Mouse (Mus musculus) small intestine, adult 2 months (tissue): Measurements from ENCODE around the gene Lmx1a. TPM values are rescaled to one million over a fixed set of nuclear protein-coding genes. Genes with fewer than 3 reads are reported as not detected.

Experiments
- H3K27ac ChIP-seq: fragments of 200-500 bp; 2 replicates; pipeline ENCODE4 v1.5.1; 2012; ENCODE audit warnings: low read depth, low read length, control low read depth, inconsistent platforms; ENCODE audit not compliant: insufficient read depth
- H3K27me3 ChIP-seq: fragments of 200-500 bp; 2 replicates; pipeline ENCODE4 v1.6.1; 2012; ENCODE audit warnings: mild to moderate bottlenecking, moderate library complexity, low read length, inconsistent platforms; ENCODE audit not compliant: control insufficient read depth, insufficient read depth
- H3K36me3 ChIP-seq: fragments of 200-500 bp; 2 replicates; pipeline ENCODE4 v1.6.1; 2012; ENCODE audit warnings: mild to moderate bottlenecking, low read length, control low read depth, inconsistent platforms; ENCODE audit not compliant: control insufficient read depth, insufficient read depth
- H3K4me1 ChIP-seq: fragments of 200-500 bp; 2 replicates; pipeline ENCODE4 v1.6.1; 2012; ENCODE audit warnings: low read length, inconsistent platforms, mixed read lengths; ENCODE audit not compliant: control insufficient read depth, insufficient read depth, insufficient read length
- H3K4me3 ChIP-seq: fragments of 200-500 bp; 2 replicates; pipeline ENCODE4 v1.5.1; 2012; ENCODE audit warnings: low read depth, mild to moderate bottlenecking, control low read depth, inconsistent platforms, low read length, moderate library complexity
- CTCF ChIP-seq: fragments of 200-500 bp; IDR thresholded peaks from 2 replicates; pipeline ENCODE4 v1.5.1; 2012; ENCODE audit warnings: low read depth, mild to moderate bottlenecking, control low read depth, inconsistent platforms, low read length, moderate library complexity, mixed read lengths; ENCODE audit not compliant: insufficient replicate concordance, insufficient read length; ENCODE audit errors: extremely low read depth
- POLR2A ChIP-seq: fragments of 200-500 bp; IDR thresholded peaks from 2 replicates; pipeline ENCODE4 v1.6.1; 2012; ENCODE audit warnings: low read depth, mild to moderate bottlenecking, control low read depth, inconsistent platforms, low read length, moderate library complexity
- WGBS: fragments of 180-500 bp; shearing (Covaris S2); methylation state at CpG from one replicate; pipeline ENCODE4 v1.1.7; 2018; 5-methylcytosine and 5-hydroxymethylcytosine counted together
- polyA plus RNA-seq: library from polyadenylated mRNA; depleted of rRNA; stranded (reverse); fragments of >200 nt; gene quantifications from 2 replicates; pipeline ENCODE4 v1.2.3, GENCODE M21; 2012

Lmx1a gene
- polyA plus RNA-seq, 1 experiment, result 0.35 TPM

- H3K27ac ChIP-seq, result no peak overlapping the region
- no peaks in the 10 kb centered on the region for H3K4me1 ChIP-seq
- H3K4me3 ChIP-seq, result no peak overlapping the region
- TF ChIP-seq CTCF, result no peak
- TF ChIP-seq POLR2A, result no peak
- 21% methylated on average over 1 of the region's 1 CpGs for WGBS
- H3K36me3 ChIP-seq, result no peaks in the 10 kb centered on the region
- H3K27me3 ChIP-seq, result no peaks in the 10 kb centered on the region
Observed at GRCm38 (mm10) chr1:167821125-167821524, 132.1 kb downstream of the Lmx1a start.

DNA sequence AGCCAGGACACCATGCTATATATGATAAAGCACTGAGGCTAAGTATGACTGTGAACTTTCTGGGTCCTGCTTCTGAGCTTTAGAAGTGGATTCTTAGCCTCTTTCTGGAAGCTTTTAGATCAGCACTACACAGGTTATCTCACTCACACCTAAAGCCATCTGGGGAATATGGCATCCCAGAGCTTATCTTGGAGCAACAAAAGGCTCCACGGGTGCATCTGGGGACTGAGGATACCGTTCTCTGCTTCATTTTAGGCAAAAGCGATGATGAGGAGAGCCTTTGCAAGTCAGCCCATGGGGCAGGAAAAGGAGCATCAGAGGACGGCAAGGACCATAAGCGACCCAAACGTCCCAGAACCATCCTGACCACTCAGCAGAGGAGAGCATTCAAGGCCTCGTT is 141.3 kb downstream of the Lmx1a start:
- no peak overlapping the region for H3K27ac ChIP-seq
- no peaks in the 10 kb centered on the region for H3K36me3 ChIP-seq
- WGBS, result 83% methylated on average over 7 of the region's 7 CpGs
- no peaks in the 10 kb centered on the region for H3K27me3 ChIP-seq
- no peak overlapping the region for H3K4me3 ChIP-seq
- TF ChIP-seq CTCF (no peak), POLR2A (no peak)
- no peaks in the 10 kb centered on the region for H3K4me1 ChIP-seq

GRCm38 (mm10) chr1:167831601-167832000 is 142.6 kb downstream of the Lmx1a start:
- Histone ChIP-seq H3K27ac (no peak overlapping the region), H3K27me3 (no peaks in the 10 kb centered on the region), H3K4me3 (no peak overlapping the region), H3K36me3 (no peaks in the 10 kb centered on the region), H3K4me1 (no peaks in the 10 kb centered on the region)
- TF ChIP-seq CTCF (no peak), POLR2A (no peak)
- WGBS, result 78% methylated on average over 3 of the region's 3 CpGs

DNA sequence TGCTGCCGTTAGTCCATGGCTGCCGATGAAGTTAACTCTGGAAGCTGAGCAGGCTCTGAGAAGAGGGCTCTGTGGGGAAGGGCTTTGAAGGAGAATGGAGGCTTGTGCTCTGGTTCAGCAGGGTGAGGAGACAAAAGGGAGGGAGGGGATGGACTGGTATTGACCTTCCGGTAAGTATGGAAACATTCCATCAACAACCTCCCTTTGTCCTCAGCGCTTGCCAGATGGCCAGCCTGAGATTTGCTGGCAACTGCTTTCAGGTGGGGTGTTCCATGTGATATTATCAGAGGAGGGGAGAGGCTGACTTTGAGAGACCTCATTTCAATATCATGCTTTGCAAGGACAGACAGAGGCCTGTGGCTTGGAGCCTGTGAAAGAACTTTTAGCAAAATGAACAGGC is 165.8 kb downstream of the Lmx1a start:
- no peak overlapping the region for H3K27ac ChIP-seq
- TF ChIP-seq CTCF, result no peak
- TF ChIP-seq POLR2A, result no peak
- H3K4me1 ChIP-seq, result no peaks in the 10 kb centered on the region
- H3K4me3 ChIP-seq, result no peak overlapping the region
- H3K27me3 ChIP-seq, result no peaks in the 10 kb centered on the region
- no peaks in the 10 kb centered on the region for H3K36me3 ChIP-seq
- 66% methylated on average over 4 of the region's 4 CpGs for WGBS

DNA sequence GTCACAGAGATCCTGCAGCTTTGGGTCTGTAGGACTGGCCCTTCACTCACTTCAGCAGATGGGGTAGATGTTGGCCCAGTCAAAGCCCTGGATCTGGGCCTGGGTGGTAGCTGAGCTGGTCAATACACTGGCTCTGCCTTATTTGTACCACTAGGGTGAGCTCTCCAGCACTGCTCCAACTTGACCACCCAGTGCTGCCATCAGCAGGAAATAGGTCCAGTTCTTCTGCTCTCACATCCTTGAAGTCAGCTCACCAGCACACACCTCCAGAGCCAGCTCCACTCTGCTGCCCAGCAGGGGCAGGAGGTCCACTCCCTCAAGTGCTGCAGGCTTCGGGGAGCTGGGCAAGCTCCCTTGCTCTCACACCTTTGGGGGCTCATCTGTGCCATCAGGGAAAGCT is 183.0 kb downstream of the Lmx1a start:
- Histone ChIP-seq H3K27me3 (no peaks in the 10 kb centered on the region), H3K27ac (no peak overlapping the region), H3K4me3 (no peak overlapping the region), H3K4me1 (no peaks in the 10 kb centered on the region), H3K36me3 (no peaks in the 10 kb centered on the region)
- TF ChIP-seq POLR2A (no peak), CTCF (no peak)
- 79% methylated on average over 1 of the region's 1 CpGs for WGBS

DNA sequence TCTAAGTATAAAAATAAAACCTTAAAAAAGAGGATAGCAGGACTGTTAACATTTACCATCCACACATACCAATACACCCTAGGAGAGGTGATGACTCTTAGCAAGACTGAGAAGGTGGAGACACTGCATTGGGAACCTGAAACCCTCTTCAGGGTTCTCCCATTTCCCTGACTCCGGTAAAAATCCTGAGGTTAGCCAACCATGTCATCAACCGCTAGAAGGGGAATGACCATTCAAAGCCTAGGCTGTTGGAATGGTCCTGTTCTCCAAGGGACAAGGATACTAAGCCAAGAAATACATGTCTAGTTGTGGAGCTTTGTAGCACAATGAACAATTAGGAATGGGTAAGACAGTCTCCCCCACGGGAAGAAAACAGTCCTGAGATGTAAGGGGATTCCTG is 185.1 kb downstream of the Lmx1a start:
- WGBS, result 77% methylated on average over 3 of the region's 3 CpGs
- Histone ChIP-seq H3K27me3 (no peaks in the 10 kb centered on the region), H3K36me3 (no peaks in the 10 kb centered on the region), H3K4me1 (no peaks in the 10 kb centered on the region), H3K27ac (no peak overlapping the region), H3K4me3 (no peak overlapping the region)
- TF ChIP-seq POLR2A, result no peak
- TF ChIP-seq CTCF, result no peak

DNA sequence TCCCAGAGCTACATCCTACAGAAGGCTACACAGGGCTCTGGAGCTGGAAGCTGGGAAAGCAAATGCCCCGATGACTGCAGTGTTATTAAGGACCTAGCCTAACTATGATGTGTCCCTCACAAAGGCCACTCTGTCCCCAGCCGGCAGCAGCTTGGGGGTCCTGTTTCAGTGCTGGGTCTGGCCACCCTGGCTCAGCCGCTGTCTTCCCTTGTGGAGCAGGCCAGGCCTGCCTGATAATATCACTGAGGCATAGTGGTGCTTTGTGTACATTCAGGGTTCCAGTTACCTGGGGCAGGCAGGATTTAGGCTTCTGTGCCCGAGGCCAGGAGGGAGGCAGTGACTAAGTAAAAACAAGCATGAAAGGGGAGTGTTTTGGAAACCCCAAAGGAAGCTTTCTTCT is 188.9 kb downstream of the Lmx1a start:
- 55% methylated on average over 4 of the region's 4 CpGs for WGBS

DNA sequence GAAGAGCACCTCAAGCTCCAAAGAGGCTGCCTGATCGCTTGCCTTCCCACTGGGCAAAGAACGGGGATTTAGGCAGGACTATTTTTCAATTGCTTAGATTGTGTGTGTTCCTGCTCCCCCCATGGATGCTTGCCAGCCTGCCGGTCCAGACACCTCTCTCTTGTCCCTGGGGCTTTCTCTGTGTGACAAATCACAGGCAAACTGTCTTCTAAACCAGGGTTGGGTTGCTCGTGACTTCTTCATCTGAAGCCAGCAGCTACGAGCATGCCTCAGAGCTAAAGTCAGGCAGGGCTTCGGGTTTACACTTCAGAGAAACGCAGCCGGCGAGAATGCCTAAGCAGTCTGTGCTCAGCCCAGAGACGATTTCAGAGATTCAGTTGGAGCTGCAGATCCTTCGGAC is 189.3 kb downstream of the Lmx1a start:
- no peak for TF ChIP-seq CTCF
- no peak for TF ChIP-seq POLR2A
- 79% methylated on average over 11 of the region's 11 CpGs for WGBS
- no peak overlapping the region for H3K4me3 ChIP-seq
- H3K36me3 ChIP-seq, result no peaks in the 10 kb centered on the region
- no peaks in the 10 kb centered on the region for H3K4me1 ChIP-seq
- H3K27ac ChIP-seq, result no peak overlapping the region
- H3K27me3 ChIP-seq, result no peaks in the 10 kb centered on the region

More for the DNA sequence above, 188.9 kb downstream of the Lmx1a start:
- no peaks in the 10 kb centered on the region for H3K36me3 ChIP-seq
- H3K4me3 ChIP-seq, result no peak overlapping the region
- TF ChIP-seq POLR2A, result no peak
- no peak for TF ChIP-seq CTCF
- H3K4me1 ChIP-seq, result no peaks in the 10 kb centered on the region
- no peak overlapping the region for H3K27ac ChIP-seq
- no peaks in the 10 kb centered on the region for H3K27me3 ChIP-seq
